Mouse (Mus musculus): ENCODE measurements around the gene Sufu. TPM values are rescaled to one million over a fixed set of nuclear protein-coding genes. Genes with fewer than 3 reads are reported as not detected.

The Sufu gene
- total RNA-seq, 2 experiments from 2014 or later: 21.5 to 23.4 TPM

GRCm38 (mm10) chr19:46466160-46466559, 69.5 kb downstream of the Sufu start:
- DNase-seq: no peak

- DNase-seq: no peak
Measured at GRCm38 (mm10) chr19:46467051-46467503, 70.4 kb downstream of the Sufu start.

- DNase-seq: no peak
Measured at GRCm38 (mm10) chr19:46470364-46471240, 73.9 kb downstream of the Sufu start.

GRCm38 (mm10) chr19:46471324-46472093, 74.8 kb downstream of the Sufu start:
- DNase-seq: peak; percentile 59

GRCm38 (mm10) chr19:46477432-46477845, 80.7 kb downstream of the Sufu start:
- DNase-seq: no peak

GRCm38 (mm10) chr19:46478242-46478641, 81.5 kb downstream of the Sufu start:
- DNase-seq: peak; percentile 70

GRCm38 (mm10) chr19:46478826-46479225, 82.1 kb downstream of the Sufu start:
- peak; percentile 63 for DNase-seq

GRCm38 (mm10) chr19:46479306-46480075, 82.8 kb downstream of the Sufu start:
- DNase-seq: no peak

GRCm38 (mm10) chr19:46480624-46481345, 84.1 kb downstream of the Sufu start:
- no peak for DNase-seq

- DNase-seq: no peak
Measured at GRCm38 (mm10) chr19:46481352-46481751, 84.7 kb downstream of the Sufu start.

- no peak for DNase-seq
Measured at GRCm38 (mm10) chr19:46481756-46482155, 85.1 kb downstream of the Sufu start.

GRCm38 (mm10) chr19:46482896-46483516, 86.3 kb downstream of the Sufu start:
- no peak for DNase-seq

- DNase-seq: peak; percentile 63
Measured at GRCm38 (mm10) chr19:46483701-46484328, 87.1 kb downstream of the Sufu start.

- peak; percentile 90 for DNase-seq
Measured at GRCm38 (mm10) chr19:46484518-46484917, 87.8 kb downstream of the Sufu start.

- DNase-seq: no peak
Measured at GRCm38 (mm10) chr19:46485847-46486246, 89.2 kb downstream of the Sufu start.

- no peak for DNase-seq
Measured at GRCm38 (mm10) chr19:46486709-46487108, 90.0 kb downstream of the Sufu start.

GRCm38 (mm10) chr19:46489448-46489847, 92.8 kb downstream of the Sufu start:
- DNase-seq: no peak

- DNase-seq: no peak
Measured at GRCm38 (mm10) chr19:46490634-46491033, 93.9 kb downstream of the Sufu start.

- DNase-seq: no peak
Measured at GRCm38 (mm10) chr19:46495136-46495535, 98.4 kb downstream of the Sufu start.

GRCm38 (mm10) chr19:46497230-46497629, 100.5 kb downstream of the Sufu start:
- no peak for DNase-seq

- DNase-seq: no peak
Measured at GRCm38 (mm10) chr19:46499539-46499835, 102.8 kb downstream of the Sufu start.

Data from adrenal gland, postnatal 10 days (tissue).